Mouse (Mus musculus) kidney, adult 10 weeks (tissue): ENCODE data around the gene Gm49320. TPM values are rescaled to one million over a fixed set of nuclear protein-coding genes. Genes with fewer than 3 reads are reported as not detected.

Source experiments
- polyA plus RNA-seq: library from polyadenylated mRNA; stranded (reverse); fragments of 350-450 nt; fragmentation: Illumina TruSeq; extraction: RNeasy Lipid Tissue Mini Kit (QIAGEN cat#74804); gene quantifications from one replicate; pipeline ENCODE4 v1.2.3, GENCODE M21; 2014; ENCODE audit warnings: low read depth, low replicate concordance

The Gm49320 gene
- not detected for polyA plus RNA-seq

DNA sequence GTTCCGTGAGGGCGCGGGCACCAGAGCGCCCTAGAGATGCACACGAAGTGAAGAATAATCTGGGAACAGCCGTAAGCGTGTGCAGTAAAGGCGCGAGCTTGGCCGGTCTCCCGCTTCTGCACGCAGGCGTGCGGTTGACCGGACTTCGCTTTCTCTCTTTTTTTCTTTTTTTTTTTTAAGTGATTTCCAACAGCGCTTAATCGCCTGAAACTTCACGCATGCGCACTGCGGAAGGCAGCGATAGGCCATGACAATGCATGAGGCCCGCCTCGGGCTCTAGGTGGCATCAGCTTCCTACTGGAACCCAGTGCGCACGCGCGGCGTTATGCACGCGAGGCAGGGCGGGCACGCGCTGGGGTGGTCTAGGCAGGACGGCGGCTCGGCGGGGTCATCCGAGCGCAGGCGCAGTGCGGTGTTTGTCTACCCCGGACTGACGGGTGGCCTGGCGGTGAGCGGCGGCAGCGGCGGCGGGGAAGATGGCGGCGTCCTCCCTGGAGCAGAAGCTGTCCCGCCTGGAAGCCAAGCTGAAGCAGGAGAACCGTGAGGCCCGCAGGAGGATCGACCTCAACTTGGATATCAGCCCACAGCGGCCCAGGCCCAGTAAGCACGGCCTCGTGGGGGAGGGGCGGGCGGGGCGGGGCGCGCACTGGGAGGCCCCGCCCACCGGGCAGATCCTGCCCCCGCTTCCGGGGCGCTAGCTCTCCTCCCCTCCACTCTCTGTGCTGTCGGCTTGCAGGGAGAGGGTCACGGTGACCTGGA is at the start of gene Gm49320, which contains the start of gene Map2k7:
Gene Gm49320 (plus strand): TSS at position 432 of the 759 bp plus-strand sequence.
Gene Map2k7 (plus strand): TSS at position 307 of the 759 bp plus-strand sequence.

DNA sequence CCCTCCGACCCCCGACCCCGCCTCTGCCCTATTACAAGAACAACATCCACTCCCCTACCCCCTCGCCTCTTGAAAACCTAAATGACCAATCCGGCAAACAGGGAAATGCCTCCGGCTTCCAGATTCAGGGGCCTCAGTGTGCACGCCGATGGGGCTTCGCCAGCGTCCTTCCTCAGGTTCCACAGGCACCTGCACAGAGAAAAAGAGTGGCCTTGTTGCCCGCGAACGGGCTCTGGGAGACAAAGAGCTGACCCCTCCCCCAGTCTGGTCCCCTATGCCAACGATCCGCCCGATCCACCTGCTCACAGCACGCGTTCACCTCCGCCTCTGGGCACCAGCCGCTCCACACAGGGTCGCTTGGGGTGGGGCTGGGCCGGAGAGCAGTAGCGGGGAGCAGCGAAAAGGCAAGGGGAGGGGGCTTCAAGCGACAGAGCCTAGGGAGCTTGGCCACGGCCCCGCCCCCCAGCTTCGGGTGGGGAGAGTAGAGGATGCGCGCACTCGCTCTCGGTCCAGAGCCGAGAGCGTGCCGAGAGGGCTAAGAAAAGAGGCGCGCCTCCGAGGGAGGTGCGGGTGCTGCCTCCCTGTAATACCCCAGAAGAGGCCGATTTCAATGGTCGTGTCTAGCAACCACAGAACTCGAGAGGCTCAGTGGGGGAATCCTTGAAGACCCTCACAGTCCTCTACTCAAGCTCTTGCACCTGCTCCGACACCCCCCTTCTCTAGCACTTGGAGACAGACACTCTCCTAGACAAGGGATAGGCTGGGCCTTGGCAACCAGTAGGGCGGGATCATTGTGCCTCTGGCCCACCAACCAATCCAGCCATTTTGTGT is 21.7 kb upstream of the Gm49320 start, which contains the start of gene Prr36:
Gene Prr36 (minus strand): TSS at position 669 of the 831 bp plus-strand sequence.

DNA sequence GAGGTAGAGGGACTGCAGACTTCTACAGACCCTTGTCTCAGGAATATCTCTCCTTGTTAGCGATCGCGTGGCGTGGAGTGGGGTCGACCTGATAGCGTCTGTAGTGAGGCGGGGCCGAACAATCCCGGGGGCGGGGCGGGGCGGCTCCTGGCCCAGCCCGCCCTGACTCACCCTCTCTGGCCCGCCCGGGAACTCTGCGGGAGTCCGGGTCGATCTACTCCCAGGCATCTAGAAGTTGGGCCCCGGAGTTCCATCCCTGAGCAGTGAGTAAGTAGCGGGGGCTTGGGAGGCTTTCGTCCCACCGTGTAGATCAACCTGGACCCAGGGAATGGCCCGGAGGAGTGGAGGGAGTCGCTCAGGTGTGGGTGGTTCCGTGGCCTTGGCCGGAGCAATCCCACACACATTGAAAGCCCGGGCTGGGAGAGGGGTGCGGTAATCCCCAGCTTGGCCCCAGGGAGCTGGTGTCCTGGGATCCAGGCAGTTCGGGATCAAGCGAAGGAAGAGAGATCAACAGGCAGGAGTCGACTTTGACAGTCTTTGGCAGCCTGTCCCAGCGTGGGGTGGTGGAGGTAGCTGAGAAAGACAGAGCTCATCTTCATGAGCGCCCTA is 11.8 kb upstream of the Gm49320 start, which contains the start of gene Lrrc8e:
Gene Lrrc8e (plus strand): TSS at position 89 of the 609 bp plus-strand sequence.

DNA sequence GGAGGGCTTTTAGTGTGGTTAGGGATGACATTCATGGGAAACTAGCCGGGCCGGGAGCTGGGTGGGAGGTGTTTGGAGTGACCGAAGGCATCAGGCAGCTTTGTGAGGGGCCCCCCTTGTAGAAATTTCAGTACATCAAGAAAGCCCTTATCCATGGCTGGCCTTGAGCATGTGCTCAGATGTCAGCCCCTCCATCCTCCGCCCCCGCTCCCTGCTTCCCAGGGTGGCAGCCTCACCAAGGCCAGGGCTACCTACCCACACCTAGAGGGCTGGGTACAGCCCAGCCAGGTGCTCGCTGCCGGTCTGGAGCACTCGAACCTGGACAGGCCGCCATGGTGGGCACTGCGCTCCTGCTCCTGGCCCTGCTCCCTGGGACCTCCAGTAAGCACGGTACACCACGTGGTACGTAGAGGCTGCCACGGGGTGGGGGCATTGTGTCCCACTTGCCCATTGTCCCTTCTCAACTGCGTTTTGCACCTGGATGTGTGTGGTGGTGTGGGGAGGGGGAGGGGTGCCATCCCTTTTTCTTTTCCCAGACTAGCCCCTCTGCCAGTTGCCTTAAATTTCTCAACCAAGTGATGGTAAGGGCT is 9.4 kb downstream of the Gm49320 start, which contains the start of gene Tgfbr3l:
Gene Tgfbr3l (plus strand): TSS at position 264 of the 590 bp plus-strand sequence.

DNA sequence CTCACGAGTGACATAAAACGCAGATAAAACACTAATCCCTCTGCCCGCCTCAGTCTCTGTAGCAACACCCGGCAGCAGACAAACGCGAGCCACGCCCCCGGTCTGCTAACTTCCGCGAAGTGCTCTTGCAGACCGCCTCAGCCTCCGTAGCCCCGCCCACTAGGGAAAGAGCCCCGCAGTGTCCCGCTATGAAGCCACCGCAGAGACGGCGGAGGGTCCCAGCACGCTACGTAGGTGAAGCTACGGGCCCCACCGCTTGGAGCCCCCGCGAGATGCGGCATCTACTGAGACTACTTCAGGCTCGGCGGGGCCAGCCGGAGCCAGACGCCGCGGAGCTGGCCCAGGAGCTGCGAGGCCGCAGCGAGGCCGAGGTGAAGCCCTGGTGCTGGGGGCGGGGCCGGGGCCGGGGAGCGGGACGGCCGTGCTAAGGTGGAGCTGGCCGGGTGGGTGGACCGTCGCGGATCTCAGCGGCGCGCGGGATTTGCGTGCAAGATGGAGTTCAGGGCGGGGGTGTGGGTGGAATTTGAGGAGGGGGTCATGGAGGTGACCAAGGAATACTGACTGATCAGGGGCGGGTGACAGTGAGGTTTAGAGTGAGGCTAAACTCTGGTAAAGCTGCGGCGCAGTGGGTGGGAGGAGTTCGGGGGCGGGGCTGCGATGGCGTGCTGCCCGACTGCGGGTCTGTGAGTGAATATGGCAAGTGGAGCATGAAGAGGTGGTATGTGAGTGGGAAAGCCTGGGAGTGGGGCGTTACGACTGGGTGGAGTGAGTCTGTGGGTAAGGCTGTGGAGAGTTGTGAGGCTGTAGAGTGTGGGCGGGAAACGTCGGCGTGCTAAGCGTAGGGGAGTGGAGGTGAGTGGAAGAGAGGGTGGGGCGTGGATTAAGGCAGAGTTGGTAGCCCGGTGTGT is 14.5 kb downstream of the Gm49320 start, which contains the start of gene Snapc2:
Gene Snapc2 (plus strand): TSS at position 147 of the 908 bp plus-strand sequence.

DNA sequence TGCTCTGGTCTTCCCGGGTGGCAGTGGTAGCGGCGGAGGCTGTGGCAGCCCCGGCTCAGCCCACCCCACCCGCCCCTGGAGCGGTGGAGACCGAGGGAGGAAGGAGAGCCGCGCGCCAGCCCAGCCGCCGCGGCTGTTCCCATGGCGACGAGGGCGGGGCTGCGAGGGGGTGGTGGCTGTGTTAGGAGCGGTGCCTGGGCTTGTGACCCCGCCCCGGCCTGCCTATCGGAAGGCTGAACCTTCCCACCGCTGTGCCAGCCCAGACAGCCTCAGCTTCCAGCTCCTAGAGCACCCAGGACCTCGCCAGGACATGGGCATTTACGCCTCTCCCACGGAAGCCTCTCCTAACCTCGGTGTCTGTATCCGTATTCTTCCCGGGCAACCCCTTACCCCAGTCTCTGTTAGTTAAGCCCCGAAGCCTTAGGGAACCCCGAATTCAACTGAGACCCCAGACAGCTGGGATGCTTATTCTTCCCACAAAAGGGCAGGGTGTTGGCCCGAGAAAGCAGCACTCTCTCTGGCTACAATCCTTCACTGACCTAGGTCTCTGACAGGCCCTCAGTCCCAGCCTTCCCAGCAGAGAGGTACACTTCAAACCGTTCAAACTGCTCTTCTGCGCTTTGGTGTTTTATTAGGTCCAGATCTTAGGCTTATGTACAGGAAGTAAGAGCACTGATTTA is 20.6 kb downstream of the Gm49320 start, which contains the start of gene Ctxn1:
Gene Ctxn1 (minus strand): TSS at position 150 of the 680 bp plus-strand sequence.

DNA sequence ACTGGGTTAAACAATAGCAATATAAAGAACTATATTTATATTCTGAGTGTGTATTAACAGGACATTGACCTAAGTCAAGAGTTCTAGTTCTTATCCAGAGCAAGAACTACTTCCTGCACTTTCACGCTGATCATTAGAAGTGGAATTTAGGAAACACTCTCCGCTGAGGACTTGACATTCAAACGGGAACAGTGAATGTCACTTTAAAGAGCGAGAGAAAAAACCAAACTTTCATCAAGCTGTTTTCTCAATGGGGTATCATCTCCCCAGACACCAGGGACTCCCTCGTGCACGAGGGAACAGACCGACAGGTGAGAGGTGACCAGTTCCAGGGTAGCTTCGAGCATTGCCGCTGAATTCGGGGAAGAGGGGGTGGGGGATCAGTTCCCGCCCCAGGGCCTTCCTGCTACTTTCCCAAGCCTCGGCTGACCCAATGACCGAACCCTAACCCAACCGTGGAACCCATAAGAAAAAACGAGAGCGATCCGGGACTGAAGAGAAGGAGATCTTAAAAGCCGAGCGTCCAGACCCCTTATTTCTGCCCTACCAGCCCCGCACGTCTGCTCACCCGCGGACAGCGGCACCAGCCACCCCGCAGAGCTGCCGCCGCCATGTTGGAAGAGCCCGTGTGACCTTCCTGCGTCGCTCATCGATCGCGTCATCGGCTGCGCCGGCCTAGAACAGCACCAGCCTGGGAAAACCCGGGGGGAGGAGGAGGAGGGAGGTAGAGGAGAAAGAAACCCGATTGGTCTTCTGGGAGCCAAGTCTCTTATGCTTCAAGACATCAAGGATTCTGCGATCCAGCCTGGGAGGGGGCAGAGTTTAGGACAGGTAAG is 36.8 kb downstream of the Gm49320 start, which contains the start of gene Timm44:
Gene Timm44 (minus strand): TSS at position 639 of the 836 bp plus-strand sequence.

Other genes with a start within 250 kb of the Gm49320 start
- not detected for gene Cd209f, start 133.0 kb upstream of the Gm49320 start, polyA plus RNA-seq
- not detected for gene Cd209g, start 104.8 kb upstream of the Gm49320 start, polyA plus RNA-seq
- gene Evi5l, start 72.3 kb upstream of the Gm49320 start, polyA plus RNA-seq = 1.2 TPM
- gene Prr36, start 21.4 kb upstream of the Gm49320 start, polyA plus RNA-seq = 0.08 TPM
- gene Lrrc8e, start 12.0 kb upstream of the Gm49320 start, polyA plus RNA-seq = 0.65 TPM
- 4.4 TPM for gene Map2k7, start 125 bp upstream of the Gm49320 start, polyA plus RNA-seq
- 4.0 TPM for gene Tgfbr3l, start 9.3 kb downstream of the Gm49320 start, polyA plus RNA-seq
- 1.8 TPM for gene Snapc2, start 14.2 kb downstream of the Gm49320 start, polyA plus RNA-seq
- not detected for gene Ctxn1, start 20.4 kb downstream of the Gm49320 start, polyA plus RNA-seq
- 126 TPM for gene Timm44, start 37.0 kb downstream of the Gm49320 start, polyA plus RNA-seq
- gene Ccl25, start 86.3 kb downstream of the Gm49320 start, polyA plus RNA-seq = 16.7 TPM
- gene Elavl1, start 86.5 kb downstream of the Gm49320 start, polyA plus RNA-seq = 40.3 TPM